Mouse (Mus musculus): ENCODE results near the gene Prr5.

GRCm38 (mm10) chr15:84641948-84642347 lies 27.5 kb upstream of the Prr5 start:
- TF ChIP-seq GATA1 (IDR thresholded peaks at IDR 0.05; ENCODE audit: borderline replicate concordance, low read length) (no peak), FLI1 (IDR thresholded peaks at IDR 0.05; ENCODE audit: low read length) (no peak)
